ENCODE assay signal across 10 mouse cellular contexts in genomic region chr11:101164351-101164665, GRCm38 (mm10). TPM values are rescaled to one million over a fixed set of nuclear protein-coding genes. Genes with fewer than 3 reads are reported as not detected.
DNase-seq lines count a peak whose midpoint lies in the region; ATAC-seq and TF ChIP-seq lines count a peak whose summit lies in the region.
"Had no signal": no experiment of that assay in that cellular context is flagged by ENCODE, and none has a peak within 500 bp of the region (broad histone marks: within the 10 kb centered on the region; RNA-seq: fewer than 3 reads in every experiment).

No protein-coding gene starts in this region.

- DNase-seq in heart, adult 11 months, result peak; percentile 93
- no peak for DNase-seq in heart, postnatal 14 days
- DNase-seq in urinary bladder, adult 18-20 months (ENCODE audit: low spot score in 2 of 2), result no peak
- no peak for DNase-seq in layer of hippocampus, postnatal 14 days (ENCODE audit: low spot score in 2 of 2)
- no peak for DNase-seq in lung, postnatal 10 days
- DNase-seq: right cerebral cortex, postnatal 14 days had no signal

- peaks cover 49% of the 10 kb centered on the region for H3K4me1 ChIP-seq in E14TG2a.4 (replicated peaks; ENCODE audit: low read depth, low read length)
- peaks cover 11% of the 10 kb centered on the region for H3K4me1 ChIP-seq in forebrain, embryonic 16.5 days (replicated peaks; ENCODE audit: control insufficient read depth, insufficient read depth, low read length)
- H3K4me1 ChIP-seq in liver, embryonic 15.5 days (replicated peaks), result peaks cover 33% of the 10 kb centered on the region

- H3K9me3 ChIP-seq in E14TG2a.4 (ENCODE audit: low read length), result no peaks in the 10 kb centered on the region
- H3K9me3 ChIP-seq in forebrain, embryonic 16.5 days (ENCODE audit: control insufficient read depth, low read length), result no peaks in the 10 kb centered on the region
- no peaks in the 10 kb centered on the region for H3K9me3 ChIP-seq in liver, embryonic 15.5 days (replicated peaks)

- peaks cover 82% of the 10 kb centered on the region for H3K27me3 ChIP-seq in E14TG2a.4 (ENCODE audit: insufficient read depth, low read length)
- H3K27me3 ChIP-seq in forebrain, embryonic 16.5 days (replicated peaks; ENCODE audit: control insufficient read depth, insufficient read depth, low read length), result peaks cover 48% of the 10 kb centered on the region
- peaks cover 97% of the 10 kb centered on the region for H3K27me3 ChIP-seq in liver, embryonic 15.5 days
- H3K27me3 ChIP-seq: CH12.LX had no signal

- no peak for ATAC-seq in forebrain, embryonic 16.5 days
- no peak for ATAC-seq in liver, embryonic 15.5 days (ENCODE audit: insufficient read depth)

- 18% methylated on average over 21 of the region's 21 CpGs for WGBS in forebrain, embryonic 16.5 days
- 10% methylated on average over 21 of the region's 21 CpGs for WGBS in liver, embryonic 15.5 days (ENCODE audit: insufficient replicate concordance)

- H3K27ac ChIP-seq in forebrain, embryonic 16.5 days (ENCODE audit: low read length), result no peak overlapping the region
- no peak overlapping the region for H3K27ac ChIP-seq in liver, embryonic 15.5 days (replicated peaks)

- H3K4me3 ChIP-seq in E14TG2a.4 (replicated peaks; ENCODE audit: low read length), result peak overlapping the region; percentile 74
- H3K4me3 ChIP-seq in forebrain, embryonic 16.5 days (replicated peaks; ENCODE audit: low read length), result peak overlapping the region; percentile 13
- H3K4me3 ChIP-seq in liver, embryonic 15.5 days (replicated peaks), result peak overlapping the region; percentile 17; the same call in 1 of the 2 replicates

- H3K9ac ChIP-seq in forebrain, embryonic 16.5 days (replicated peaks; ENCODE audit: low read depth, low read length), result 0 out of 2 replicates have a peak overlapping the region, but pooled peaks have one; percentile 10
- H3K9ac ChIP-seq in liver, embryonic 15.5 days, result no peak overlapping the region

- TF ChIP-seq CTCF in E14TG2a.4 (conservative IDR thresholded peaks at IDR 0.05; ENCODE audit: low read length), result no peak

- peaks cover 15% of the 10 kb centered on the region for H3K36me3 ChIP-seq in E14TG2a.4 (ENCODE audit: insufficient read depth, low read length)
- peaks cover 2% of the 10 kb centered on the region; the same call in 1 of the 2 replicates for H3K36me3 ChIP-seq in forebrain, embryonic 16.5 days (ENCODE audit: control insufficient read depth, insufficient read depth)
- H3K36me3 ChIP-seq in liver, embryonic 15.5 days (replicated peaks), result 0 out of 2 replicates have a peak, but pooled peaks cover 4% of the 10 kb centered on the region

- intact Hi-C loops in heart, postnatal 14 days (cut with DNase I), result no loop called here

- peak overlapping the region; percentile 43 for H3K4me2 ChIP-seq in forebrain, embryonic 16.5 days (ENCODE audit: low read length)
- H3K4me2 ChIP-seq in liver, embryonic 15.5 days, result peak overlapping the region; percentile 39

RNA-seq across cellular contexts. Expression of gene Cntnap1, which starts 6.0 kb away (rescaled TPM):
- 1 to 10 TPM; 1.4 to 2.1 TPM for total RNA-seq in heart, postnatal 14 days (2021)
- polyA plus RNA-seq in forebrain, embryonic 16.5 days (2015; fragmentation: Nextera tagmentation; extraction: Ambion mirVana), result 0.77 and 1.5 TPM in 2 replicates
- 0.07 and 0.12 TPM in 2 replicates for polyA plus RNA-seq in liver, embryonic 15.5 days (2015; fragmentation: Nextera tagmentation; extraction: Ambion mirVana)
- total RNA-seq in layer of hippocampus, postnatal 14 days (2021), result 100 to 1,000 TPM; 137 to 149 TPM

RNA-seq across cellular contexts. Expression of gene Plekhh3, which starts 6.8 kb away (rescaled TPM):
- 10 to 100 TPM; 26.6 to 26.9 TPM for total RNA-seq in heart, postnatal 14 days (2021)
- polyA plus RNA-seq in forebrain, embryonic 16.5 days (2015; fragmentation: Nextera tagmentation; extraction: Ambion mirVana), result 4.8 and 5.8 TPM in 2 replicates
- polyA plus RNA-seq in liver, embryonic 15.5 days (2015; fragmentation: Nextera tagmentation; extraction: Ambion mirVana), result 1.5 and 1.9 TPM in 2 replicates
- total RNA-seq in layer of hippocampus, postnatal 14 days (2021), result 10 to 100 TPM; 14.2 to 16.1 TPM

RNA-seq across cellular contexts. Expression of gene Tubg2, which starts 8.6 kb away (rescaled TPM):
- total RNA-seq in heart, postnatal 14 days (2021), result 1 to 10 TPM; 2.2 to 2.9 TPM
- polyA plus RNA-seq in forebrain, embryonic 16.5 days (2015; fragmentation: Nextera tagmentation; extraction: Ambion mirVana), result 36.2 and 43.0 TPM in 2 replicates
- polyA plus RNA-seq in liver, embryonic 15.5 days (2015; fragmentation: Nextera tagmentation; extraction: Ambion mirVana), result 0.05 and 0.24 TPM in 2 replicates
- total RNA-seq in layer of hippocampus, postnatal 14 days (2021), result 10 to 100 TPM; 36.7 to 41.0 TPM

RNA-seq across cellular contexts. Expression of gene Ccr10, which starts 10.9 kb away (rescaled TPM):
- total RNA-seq in heart, postnatal 14 days (2021), result not detected
- 0.14 TPM in 1 of 2 replicates, not detected in the other for polyA plus RNA-seq in forebrain, embryonic 16.5 days (2015; fragmentation: Nextera tagmentation; extraction: Ambion mirVana)
- 0.05 TPM in 1 of 2 replicates, not detected in the other for polyA plus RNA-seq in liver, embryonic 15.5 days (2015; fragmentation: Nextera tagmentation; extraction: Ambion mirVana)
- total RNA-seq in layer of hippocampus, postnatal 14 days (2021), result under 1 TPM in 1 of 2 experiments, not detected in 1; 0.18 TPM

RNA-seq across cellular contexts. Expression of gene Tubg1, which starts 44.6 kb away (rescaled TPM):
- 10 to 100 TPM; 20.9 to 25.8 TPM for total RNA-seq in heart, postnatal 14 days (2021)
- 90.7 and 93.0 TPM in 2 replicates for polyA plus RNA-seq in forebrain, embryonic 16.5 days (2015; fragmentation: Nextera tagmentation; extraction: Ambion mirVana)
- 38.3 and 38.9 TPM in 2 replicates for polyA plus RNA-seq in liver, embryonic 15.5 days (2015; fragmentation: Nextera tagmentation; extraction: Ambion mirVana)
- 10 to 100 TPM; 48.9 to 52.6 TPM for total RNA-seq in layer of hippocampus, postnatal 14 days (2021)

Comparison
In these comparisons a context has a peak if more than half of its experiments do, and no peak if none do; other contexts are left out.
1. H3K4me3 ChIP-seq: peak in every context shown above with its lines; median percentile 74 in E14TG2a.4; 17 in liver, embryonic 15.5 days; 13 in forebrain, embryonic 16.5 days.
2. RNA of gene Cntnap1, which starts 6.0 kb away (total RNA-seq): 137 to 149 TPM in layer of hippocampus, postnatal 14 days; 1.4 to 2.1 TPM in heart, postnatal 14 days; every median in the first group is over 10 times any median in the second.
3. RNA of gene Tubg2, which starts 8.6 kb away (total RNA-seq): 36.7 to 41.0 TPM in layer of hippocampus, postnatal 14 days; 2.2 to 2.9 TPM in heart, postnatal 14 days; every median in the first group is over 4 times any median in the second.